Mouse (Mus musculus): Measurements from ENCODE around the gene Olfm2. TPM values are rescaled to one million over a fixed set of nuclear protein-coding genes. Genes with fewer than 3 reads are reported as not detected.

Gene Olfm2
- 1 to 10 TPM; 3.3 to 6.4 TPM for total RNA-seq (2021)
- long read RNA-seq, experiment 1, partial matches to known transcripts, result 0 of 3 reads
- long read RNA-seq, experiment 1, other reads (novel, unspliced or antisense), result 0 of 3 reads
- long read RNA-seq, experiment 2, result 0 reads

DNA sequence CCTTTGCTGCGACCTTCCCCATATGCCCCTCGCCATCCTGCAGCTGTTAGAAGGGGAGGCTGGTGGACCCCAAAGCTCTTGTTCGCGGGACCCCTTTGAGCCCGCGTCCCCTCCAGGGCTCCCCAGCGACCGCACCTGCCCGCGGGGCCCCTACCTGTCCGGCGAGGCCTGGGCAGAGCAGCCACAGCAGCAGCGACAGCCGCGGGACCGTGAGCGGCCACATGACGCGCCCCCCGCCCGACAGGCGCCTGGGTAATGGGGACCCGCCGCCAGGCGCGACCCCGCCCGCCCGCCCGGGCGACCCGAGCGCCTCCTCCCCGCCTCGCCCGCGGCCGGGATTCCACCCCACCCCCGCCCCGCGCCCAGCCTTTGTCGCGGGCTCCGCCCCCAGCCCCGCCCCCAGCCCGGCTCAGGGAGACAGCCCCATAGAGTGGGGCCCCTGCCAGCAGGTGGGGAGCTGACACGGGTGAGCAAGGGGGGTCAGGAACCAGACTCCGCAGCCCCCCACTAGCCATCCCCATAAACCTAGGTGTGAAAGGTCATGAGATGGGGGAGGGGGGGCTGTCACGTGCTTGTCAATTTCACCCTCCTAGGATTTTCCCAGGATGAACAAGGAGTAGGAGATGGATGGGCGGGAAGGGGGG lies at the start of gene Olfm2:
Gene Olfm2, minus strand, starts transcription at position 333 of the 644 bp plus-strand sequence.
- peak; percentile 24 for DNase-seq

DNA sequence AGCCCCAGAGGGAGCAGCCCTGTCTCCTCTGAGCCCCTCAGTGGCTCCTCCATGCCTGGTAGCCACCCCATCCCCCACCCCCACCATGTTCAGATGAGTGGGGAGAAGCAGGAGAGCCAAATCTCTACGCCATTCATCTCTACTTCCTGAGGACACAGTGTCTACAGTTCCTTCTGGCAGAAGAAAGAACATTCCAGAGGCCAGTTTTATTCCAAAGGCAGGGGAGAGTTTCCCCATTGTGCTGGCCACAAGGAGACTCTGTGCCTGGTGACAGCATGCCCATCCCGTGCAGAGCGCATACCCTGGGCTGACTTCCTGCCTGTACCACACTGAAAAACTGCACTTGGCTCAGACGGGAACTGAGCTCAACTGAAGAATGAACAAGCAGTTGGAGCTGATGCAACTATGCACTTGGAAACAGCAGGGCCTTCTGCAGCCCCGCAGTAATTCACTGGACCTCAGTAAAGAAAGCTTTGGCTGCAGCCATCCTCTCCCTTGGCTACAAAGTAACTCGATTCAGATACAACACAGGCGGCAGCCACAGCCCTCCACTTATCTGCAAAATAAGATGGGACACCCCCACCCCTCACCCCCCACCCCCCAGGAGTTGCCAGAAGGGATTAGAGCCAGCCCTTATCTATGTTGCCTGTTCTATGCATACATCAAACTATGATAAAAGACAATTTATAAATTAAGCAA lies 48.1 kb upstream of the Olfm2 start:
- peak; percentile 37 for DNase-seq

DNA sequence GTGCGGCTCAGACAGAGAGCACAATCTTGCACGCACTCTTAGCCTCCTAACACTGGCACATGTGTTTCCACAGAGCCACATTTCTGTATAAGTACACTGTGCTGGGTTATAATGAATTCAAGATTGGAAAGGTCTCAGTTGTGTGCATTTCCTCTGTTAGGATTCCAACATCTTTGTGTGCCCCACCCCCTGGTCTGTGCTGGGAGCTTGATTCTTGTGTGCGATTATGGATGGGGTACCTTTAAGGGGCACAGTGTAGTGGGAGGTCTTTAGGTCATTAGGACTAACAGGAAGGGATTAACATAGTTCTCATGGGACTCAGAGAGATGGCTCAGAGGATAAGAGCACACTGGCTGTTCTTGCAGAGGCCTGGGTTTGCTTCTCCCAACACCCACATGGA lies 44.2 kb upstream of the Olfm2 start:
- DNase-seq, result no peak

DNA sequence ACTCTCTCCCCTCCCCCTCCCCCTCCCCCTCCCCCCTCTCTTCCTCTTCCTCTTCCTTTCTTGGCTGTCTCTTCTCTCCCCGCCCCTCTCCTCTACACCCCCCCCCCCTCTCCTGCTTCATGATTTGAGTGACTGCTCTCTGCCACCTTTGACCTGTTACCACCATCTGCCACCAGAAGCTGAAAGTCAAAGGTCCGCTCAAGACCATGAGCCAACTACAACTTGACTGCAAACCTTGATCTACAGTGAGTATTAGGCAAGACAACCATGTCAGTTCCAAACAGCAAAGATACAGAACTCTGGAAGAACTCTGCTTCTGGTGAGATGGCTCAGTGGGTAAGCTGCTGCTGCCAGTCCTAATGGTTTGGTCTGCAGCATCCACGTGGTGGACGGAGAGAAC lies 43.5 kb upstream of the Olfm2 start:
- DNase-seq, result no peak

- DNase-seq, result no peak
Observed at GRCm38 (mm10) chr9:20787992-20788391, 41.8 kb upstream of the Olfm2 start.

GRCm38 (mm10) chr9:20785055-20785454 lies 38.9 kb upstream of the Olfm2 start:
- DNase-seq, result no peak

DNA sequence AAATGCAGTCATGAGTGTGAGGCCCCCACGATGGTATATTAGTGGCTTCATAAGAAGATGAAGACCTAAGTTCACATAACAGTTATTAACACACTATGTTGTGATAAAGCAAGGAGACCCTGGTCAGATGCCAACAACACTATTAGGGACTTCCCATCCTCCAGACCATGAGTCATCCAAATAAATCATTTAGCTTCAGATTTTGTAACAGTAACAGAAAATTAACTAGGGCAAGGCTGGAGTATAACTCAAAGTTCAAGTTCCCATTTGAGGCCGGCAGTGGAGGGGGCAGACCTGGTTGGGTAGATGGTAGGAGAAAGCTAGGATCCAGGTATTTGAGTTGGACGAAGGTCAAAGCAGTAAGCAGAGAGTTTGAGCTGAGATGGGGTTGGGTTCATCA lies 35.1 kb upstream of the Olfm2 start:
- DNase-seq, result peak; percentile 52

GRCm38 (mm10) chr9:20765274-20765673 lies 19.1 kb upstream of the Olfm2 start:
- DNase-seq, result no peak

DNA sequence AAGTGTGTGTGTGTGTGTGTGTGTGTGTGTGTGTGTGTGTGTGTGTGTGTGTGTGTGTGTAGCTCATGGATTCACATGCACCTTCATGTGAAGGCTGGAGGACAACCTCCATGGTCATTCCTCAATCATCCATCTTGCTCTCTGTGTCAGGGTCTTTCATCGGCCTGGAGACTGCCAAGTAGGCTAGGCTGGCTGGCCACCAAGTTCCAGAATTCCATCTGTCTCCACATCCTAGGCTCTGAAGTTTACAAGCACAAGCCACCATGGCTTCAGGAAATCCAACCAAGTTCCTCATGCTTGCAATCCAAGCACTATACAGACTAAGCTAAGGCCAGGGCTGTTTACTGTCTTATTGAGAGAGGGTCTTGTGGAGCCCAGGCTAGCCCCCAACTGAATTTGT lies 16.9 kb upstream of the Olfm2 start:
- DNase-seq, result no peak

DNA sequence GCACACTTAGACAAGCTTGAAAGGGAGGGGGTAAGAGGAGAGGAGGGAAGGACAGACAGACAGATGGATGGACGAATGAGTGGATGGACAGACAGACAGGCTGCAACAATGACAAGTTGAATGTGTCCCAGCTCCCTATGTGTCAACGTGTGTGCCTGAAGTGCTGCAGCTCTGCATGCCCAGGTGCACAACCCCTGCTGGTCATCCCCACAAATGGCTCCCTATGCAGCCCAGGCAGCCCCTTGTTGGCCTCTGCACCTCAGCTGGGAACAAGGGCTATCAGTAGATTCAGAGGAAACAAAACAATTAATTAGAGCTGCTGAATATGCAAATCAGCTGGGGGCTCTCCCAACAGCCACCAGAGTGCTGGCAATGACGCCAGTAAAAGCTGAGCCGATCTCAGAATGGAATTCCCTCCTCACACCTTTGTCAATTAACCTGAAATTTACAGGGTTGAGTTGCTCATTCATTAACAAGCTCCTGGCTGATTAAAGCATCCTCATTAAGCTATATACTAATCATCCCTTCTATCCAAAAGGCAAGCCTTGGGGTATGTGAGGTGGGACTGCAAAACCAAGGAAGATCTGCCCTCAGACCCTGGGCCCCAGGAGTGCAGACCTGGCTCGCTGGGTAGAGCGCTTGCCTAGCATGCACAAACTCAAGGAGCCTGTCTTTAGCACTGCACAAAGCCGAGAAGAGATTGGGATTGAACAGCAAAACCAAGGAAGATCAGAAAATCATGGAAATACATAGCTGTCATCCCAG lies 16.2 kb upstream of the Olfm2 start:
- no peak for DNase-seq

DNA sequence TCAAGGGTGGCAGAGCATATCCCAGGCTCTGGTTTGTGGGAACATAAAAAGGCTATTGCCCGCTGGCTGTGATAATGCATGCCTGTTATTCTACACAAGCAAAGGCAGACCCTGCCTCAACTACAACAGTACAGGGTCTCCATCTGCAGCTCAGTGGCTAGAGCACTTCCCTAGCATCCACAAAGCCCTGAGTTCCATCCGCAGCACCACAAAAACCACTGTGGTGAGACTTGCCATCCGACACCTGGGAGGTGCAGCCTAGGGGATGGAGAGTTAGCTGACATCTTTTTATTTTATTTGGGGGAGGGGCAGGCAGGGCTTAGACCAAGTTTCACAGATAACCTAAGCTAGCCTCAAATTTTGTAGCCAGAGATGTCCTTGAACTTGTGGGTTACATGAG lies 15.2 kb upstream of the Olfm2 start:
- no peak for DNase-seq

- peak; percentile 76 for DNase-seq
Observed at GRCm38 (mm10) chr9:20760813-20761212, 14.7 kb upstream of the Olfm2 start.

- peak; percentile 61 for DNase-seq
Observed at GRCm38 (mm10) chr9:20758896-20759295, 12.7 kb upstream of the Olfm2 start.

DNA sequence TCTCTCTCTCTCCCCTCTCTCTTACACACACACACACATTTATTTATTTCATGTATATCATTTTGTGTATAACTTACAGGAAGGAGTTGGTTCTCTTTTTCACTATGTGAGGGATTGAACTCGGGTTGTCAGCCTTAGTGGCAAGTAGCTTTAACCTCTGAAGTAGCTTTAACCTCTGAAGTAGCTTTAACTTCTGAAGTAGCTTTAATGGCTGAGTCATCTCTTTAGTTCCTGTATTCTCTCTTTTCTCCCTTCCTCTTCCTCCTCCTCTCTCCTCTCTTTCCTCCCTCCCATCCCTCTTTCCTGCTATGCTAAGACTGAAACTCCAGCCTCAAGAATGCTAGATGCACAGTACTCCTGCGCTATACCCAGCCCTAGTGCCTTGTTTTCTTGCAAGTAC lies 12.1 kb upstream of the Olfm2 start:
- DNase-seq, result no peak

GRCm38 (mm10) chr9:20757087-20757955 lies 11.2 kb upstream of the Olfm2 start:
- DNase-seq, result peak; percentile 83

- no peak for DNase-seq
Observed at GRCm38 (mm10) chr9:20756081-20756700, 10.0 kb upstream of the Olfm2 start.

- DNase-seq, result no peak
Observed at GRCm38 (mm10) chr9:20754335-20754734, 8.2 kb upstream of the Olfm2 start.

- DNase-seq, result no peak
Observed at GRCm38 (mm10) chr9:20751477-20752029, 5.4 kb upstream of the Olfm2 start.

- no peak for DNase-seq
Observed at GRCm38 (mm10) chr9:20749213-20749612, 3.1 kb upstream of the Olfm2 start.

- DNase-seq, result no peak
Observed at GRCm38 (mm10) chr9:20748540-20748939, 2.4 kb upstream of the Olfm2 start.

DNA sequence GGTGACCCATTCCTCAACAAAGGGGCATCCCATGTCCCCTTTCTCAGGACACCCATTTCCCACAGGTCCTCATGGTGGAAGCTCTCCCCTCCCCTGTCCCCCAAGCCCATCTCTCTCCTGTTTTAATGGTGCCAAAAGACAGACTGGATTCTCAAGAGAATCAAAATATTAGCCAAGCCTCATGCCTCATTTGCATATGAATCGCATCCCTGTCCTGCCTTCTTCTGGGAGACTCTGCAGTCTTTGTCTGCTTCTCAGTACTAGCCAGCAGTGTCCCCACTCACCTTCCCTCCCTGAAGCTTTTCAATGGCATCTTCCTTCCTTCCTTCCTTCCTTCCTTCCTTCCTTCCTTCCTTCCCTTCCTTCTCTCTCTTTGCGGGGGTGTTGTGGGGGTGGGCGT lies 1.5 kb upstream of the Olfm2 start:
- no peak for DNase-seq

All from adrenal gland, postnatal 10 days (tissue).